Mouse (Mus musculus) forebrain, embryonic 11.5 days (tissue): ENCODE data around the gene Tpo. TPM values are rescaled to one million over a fixed set of nuclear protein-coding genes. Genes with fewer than 3 reads are reported as not detected.

Source experiments
- ATAC-seq: fragments of 200-750 bp; cut with Nextera tagmentation; replicated peaks from 2 replicates; pipeline ENCODE4 v1.8.0; 2017; ENCODE audit warnings: moderate TSS enrichment; ENCODE audit not compliant: low FRiP score
- DNase-seq: peaks from one replicate; pipeline ENCODE4 v3.0.0-alpha.2; 2017; ENCODE audit warnings: low spot score
- H3K27ac ChIP-seq: fragments of 300-500 bp; sonication (generic); 2 replicates; pipeline ENCODE4 v1.5.1; 2014; ENCODE audit warnings: low read depth, low read length
- H3K27me3 ChIP-seq: fragments of 300-500 bp; sonication (generic); 2 replicates; pipeline ENCODE4 v1.6.1; 2014; ENCODE audit warnings: mild to moderate bottlenecking, low read length, mixed read lengths; ENCODE audit not compliant: control insufficient read depth, insufficient read depth
- H3K36me3 ChIP-seq: fragments of 300-500 bp; sonication (generic); 2 replicates; pipeline ENCODE4 v1.6.1; 2014; ENCODE audit warnings: mild to moderate bottlenecking, low read length, moderate library complexity, mixed read lengths; ENCODE audit not compliant: control insufficient read depth, insufficient read depth
- H3K4me1 ChIP-seq: fragments of 300-500 bp; sonication (generic); replicated peaks from 2 replicates; pipeline ENCODE4 v1.6.1; 2014; ENCODE audit warnings: low read length, mixed read lengths; ENCODE audit not compliant: control insufficient read depth, insufficient read depth
- H3K4me2 ChIP-seq: fragments of 300-500 bp; sonication (generic); 2 replicates; pipeline ENCODE4 v1.6.1; 2014; ENCODE audit warnings: low read depth, mild to moderate bottlenecking, low read length, moderate library complexity, mixed read lengths; ENCODE audit not compliant: severe bottlenecking
- H3K4me3 ChIP-seq: fragments of 300-500 bp; sonication (generic); 2 replicates; pipeline ENCODE4 v1.5.1; 2014; ENCODE audit warnings: low read depth, low read length
- H3K9ac ChIP-seq: fragments of 300-500 bp; sonication (generic); 2 replicates; pipeline ENCODE4 v1.6.1; 2014; ENCODE audit warnings: low read length
- H3K9me3 ChIP-seq: fragments of 300-500 bp; sonication (generic); 2 replicates; pipeline ENCODE4 v1.6.1; 2016; ENCODE audit warnings: low read length, mixed read lengths; ENCODE audit not compliant: control insufficient read depth
- WGBS: fragments of 180-500 bp; shearing (Covaris S2); extraction: QIAGEN DNeasy Blood & Tissue Kit; methylation state at CpG from one replicate; pipeline ENCODE4 v1.1.7; 2014; 5-methylcytosine and 5-hydroxymethylcytosine counted together
- polyA plus RNA-seq: library from polyadenylated mRNA; unstranded; fragments of >200 nt; fragmentation: Nextera tagmentation; extraction: Ambion mirVana; gene quantifications from 2 replicates; pipeline ENCODE4 v1.2.1, GENCODE M21; 2014

Tpo gene
- polyA plus RNA-seq, 1 experiment from 2014 or later = not detected

DNA sequence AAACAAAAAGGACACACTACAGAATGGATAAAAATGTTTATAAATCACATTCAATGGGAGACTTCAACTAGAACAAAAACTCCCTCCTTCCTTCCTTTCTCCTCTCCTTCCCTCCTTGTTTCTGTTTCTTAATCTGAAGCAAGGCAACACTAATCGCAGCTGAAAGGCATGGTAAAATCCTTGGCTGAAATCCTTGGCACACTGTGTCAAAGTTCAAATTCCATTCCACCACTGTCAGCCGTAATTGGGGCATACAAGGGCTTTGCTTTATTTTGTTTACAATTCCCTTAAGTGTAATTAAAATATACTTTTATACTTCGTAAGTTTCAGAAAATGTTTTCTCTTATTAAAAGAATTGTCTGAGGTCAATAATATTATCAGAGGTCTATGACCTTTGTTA is 108.9 kb downstream of the Tpo start:
- Histone ChIP-seq H3K9ac (no peak overlapping the region), H3K36me3 (no peaks in the 10 kb centered on the region), H3K27ac (no peak overlapping the region), H3K4me2 (no peak overlapping the region), H3K4me1 (no peaks in the 10 kb centered on the region), H3K9me3 (no peaks in the 10 kb centered on the region), H3K4me3 (no peak overlapping the region), H3K27me3 (no peaks in the 10 kb centered on the region)
- ATAC-seq (no peak), DNase-seq (no peak)
- WGBS = 37% methylated on average over 3 of the region's 3 CpGs

DNA sequence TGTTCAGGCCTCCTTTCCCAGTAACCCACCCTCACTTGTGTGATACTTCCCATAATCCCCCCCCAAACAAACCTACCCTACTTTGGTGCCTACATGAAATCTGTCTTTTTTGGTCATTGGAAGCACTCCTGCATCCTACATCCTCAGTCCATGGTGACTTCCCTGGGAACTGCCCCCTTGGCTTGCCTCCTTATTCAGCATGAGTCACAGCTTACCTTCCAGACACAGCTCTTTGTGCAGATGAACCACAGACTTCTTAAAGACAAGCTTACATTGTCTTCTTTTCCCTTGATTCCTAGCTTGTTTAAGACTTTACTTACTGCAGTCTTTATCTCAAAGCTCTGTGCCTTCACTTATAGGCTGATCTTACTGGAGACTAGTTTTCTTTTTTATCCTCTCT is 112.0 kb downstream of the Tpo start:
- no peaks in the 10 kb centered on the region for H3K4me1 ChIP-seq
- H3K27ac ChIP-seq = no peak overlapping the region
- H3K4me2 ChIP-seq = no peak overlapping the region
- H3K4me3 ChIP-seq = no peak overlapping the region
- H3K36me3 ChIP-seq = no peaks in the 10 kb centered on the region; the same call in 1 of the 2 replicates
- ATAC-seq (no peak), DNase-seq (no peak)
- no peaks in the 10 kb centered on the region for H3K9me3 ChIP-seq
- H3K9ac ChIP-seq = no peak overlapping the region
- no peaks in the 10 kb centered on the region for H3K27me3 ChIP-seq

DNA sequence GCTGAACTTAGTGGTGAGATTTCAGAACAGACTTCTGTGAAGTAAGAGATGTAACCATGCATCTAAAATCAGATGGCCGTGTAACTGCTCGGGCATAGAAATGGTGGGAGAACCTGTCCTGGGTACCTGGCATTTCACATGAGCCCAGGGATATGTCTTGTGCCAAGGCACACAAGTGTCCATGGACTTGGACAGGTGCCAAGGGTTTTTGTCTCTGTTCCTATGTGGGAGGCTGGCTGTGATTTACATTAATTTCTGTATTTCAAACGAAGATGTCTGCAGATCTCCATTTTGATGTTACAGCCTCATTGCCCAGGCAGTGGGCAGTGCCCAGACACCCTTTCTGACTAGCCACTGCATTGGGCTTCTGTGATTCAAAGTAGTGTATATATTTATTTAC is 115.3 kb downstream of the Tpo start:
- Histone ChIP-seq H3K27ac (no peak overlapping the region), H3K9me3 (no peaks in the 10 kb centered on the region), H3K4me3 (no peak overlapping the region), H3K36me3 (peaks cover 2% of the 10 kb centered on the region), H3K4me1 (no peaks in the 10 kb centered on the region), H3K27me3 (no peaks in the 10 kb centered on the region), H3K4me2 (no peak overlapping the region), H3K9ac (no peak overlapping the region)
- 91% methylated on average over 3 of the region's 3 CpGs for WGBS
- ATAC-seq (no peak), DNase-seq (no peak)

DNA sequence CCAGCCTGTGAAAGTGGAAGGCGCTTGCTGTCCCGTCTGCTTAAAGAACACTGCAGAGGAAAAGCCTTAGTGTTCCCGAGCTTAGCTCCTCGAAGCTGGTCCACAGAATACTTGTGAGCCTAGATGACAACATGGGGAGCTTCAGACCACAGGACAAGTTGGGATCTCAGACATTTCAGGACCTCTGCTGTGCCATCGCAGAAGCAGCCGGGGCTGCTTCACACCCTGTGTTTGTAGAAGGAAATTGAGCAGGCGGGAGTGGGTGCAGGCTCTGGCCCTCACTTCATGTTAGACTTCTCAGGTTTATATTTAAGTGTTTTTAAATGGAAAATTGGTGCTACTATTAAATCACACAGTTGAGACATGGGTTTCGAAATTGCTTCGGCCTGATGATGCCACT is 116.9 kb downstream of the Tpo start:
- Histone ChIP-seq H3K9ac (no peak overlapping the region), H3K9me3 (no peaks in the 10 kb centered on the region), H3K36me3 (peaks cover 7% of the 10 kb centered on the region), H3K4me3 (no peak overlapping the region), H3K27ac (no peak overlapping the region), H3K4me2 (no peak overlapping the region), H3K4me1 (no peaks in the 10 kb centered on the region), H3K27me3 (no peaks in the 10 kb centered on the region)
- DNase-seq (no peak), ATAC-seq (no peak)
- WGBS = 92% methylated on average over 9 of the region's 9 CpGs

DNA sequence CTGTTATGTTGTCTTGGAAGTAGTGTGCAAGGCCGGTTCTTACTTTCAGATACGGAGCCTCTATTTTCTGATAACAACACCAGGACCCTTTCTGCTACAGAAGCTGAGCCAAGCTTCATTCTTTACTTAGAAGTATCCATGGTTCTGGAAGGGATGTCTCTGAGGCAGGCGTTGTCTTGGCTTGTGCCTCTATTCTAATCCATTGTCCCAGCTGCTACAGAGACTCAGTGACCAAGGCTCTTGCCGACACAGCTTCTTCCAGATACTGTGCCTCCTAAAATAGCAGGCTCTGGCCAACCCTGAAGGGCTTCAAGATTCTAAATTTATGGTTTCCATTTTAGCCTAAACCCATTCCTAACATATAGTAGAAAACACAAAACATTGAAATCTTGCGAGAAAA is 123.7 kb downstream of the Tpo start:
- Histone ChIP-seq H3K4me1 (no peaks in the 10 kb centered on the region), H3K27ac (no peak overlapping the region), H3K36me3 (peaks cover 10% of the 10 kb centered on the region), H3K4me3 (no peak overlapping the region), H3K27me3 (no peaks in the 10 kb centered on the region), H3K9me3 (no peaks in the 10 kb centered on the region), H3K4me2 (no peak overlapping the region), H3K9ac (no peak overlapping the region)
- 87% methylated on average over 5 of the region's 5 CpGs for WGBS
- no peak for DNase-seq
- no peak for ATAC-seq

DNA sequence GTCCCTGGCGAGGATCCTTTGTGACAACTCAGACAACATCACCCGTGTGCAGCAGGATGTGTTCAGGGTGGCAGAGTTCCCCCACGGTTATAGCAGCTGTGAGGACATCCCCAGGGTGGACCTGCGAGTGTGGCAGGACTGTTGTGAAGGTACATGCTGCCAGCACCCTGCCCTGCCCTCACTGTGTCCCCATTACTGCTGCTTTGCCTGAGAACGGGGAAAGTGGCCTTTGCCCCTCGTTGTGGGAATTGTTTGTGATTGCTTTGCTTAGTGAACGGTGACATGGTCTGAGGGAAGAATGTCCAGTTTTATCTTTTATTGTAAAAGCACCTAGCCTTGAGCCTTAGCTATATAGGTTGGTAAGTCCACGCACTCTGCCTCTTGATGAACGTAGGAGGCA is 125.8 kb downstream of the Tpo start:
- ATAC-seq (no peak), DNase-seq (no peak)
- Histone ChIP-seq H3K36me3 (peaks cover 21% of the 10 kb centered on the region), H3K4me2 (no peak overlapping the region), H3K4me1 (no peaks in the 10 kb centered on the region), H3K9ac (no peak overlapping the region), H3K4me3 (no peak overlapping the region), H3K27me3 (no peaks in the 10 kb centered on the region), H3K27ac (no peak overlapping the region), H3K9me3 (no peaks in the 10 kb centered on the region)
- 89% methylated on average over 9 of the region's 9 CpGs for WGBS

Other genes with a start within 250 kb of the Tpo start
- gene Pxdn, start 195.0 kb downstream of the Tpo start, polyA plus RNA-seq = 66.1 and 73.7 TPM in 2 replicates
- 0.44 and 0.57 TPM in 2 replicates for gene Sntg2, start 240.8 kb upstream of the Tpo start, polyA plus RNA-seq